Mouse (Mus musculus): ENCODE data around the gene Casr. TPM values are rescaled to one million over a fixed set of nuclear protein-coding genes. Genes with fewer than 3 reads are reported as not detected.

The Casr gene
- polyA plus RNA-seq, 1 experiment from 2014 or later: 0.10 TPM

DNA sequence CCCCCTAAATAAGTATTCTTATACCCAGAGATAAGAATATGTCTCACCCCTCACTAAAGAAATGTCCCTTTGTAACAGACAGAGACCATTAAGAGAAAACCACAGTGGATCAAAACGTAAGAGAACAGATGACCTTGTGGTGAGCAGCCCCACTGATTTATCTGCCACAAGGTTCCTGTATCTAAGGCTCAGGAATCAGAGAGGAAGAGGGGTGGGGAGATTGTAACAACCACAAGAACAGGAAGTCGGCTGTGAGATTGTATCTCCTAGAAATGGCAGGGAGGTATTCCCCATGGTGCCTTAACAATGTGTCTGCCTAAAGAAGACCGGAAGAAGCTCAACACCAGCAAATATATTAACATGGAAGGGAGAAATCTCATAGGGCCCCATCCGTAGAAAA is 26.0 kb upstream of the Casr start:
- no peak for TF ChIP-seq CTCF (IDR thresholded peaks at IDR 0.05; ENCODE audit: low read depth)
- TF ChIP-seq EP300 (optimal IDR thresholded peaks at IDR 0.05): no peak
- Histone ChIP-seq H3K4me1 (replicated peaks; ENCODE audit: control insufficient read depth, insufficient read depth) (no peaks in the 10 kb centered on the region), H3K9me3 (ENCODE audit: control insufficient read depth, low read length) (no peaks in the 10 kb centered on the region), H3K4me3 (ENCODE audit: low read depth, low read length) (no peak overlapping the region), H3K27me3 (ENCODE audit: control insufficient read depth, insufficient read depth, low read length) (no peaks in the 10 kb centered on the region), H3K27ac (replicated peaks) (no peak overlapping the region), H3K9ac (ENCODE audit: low read length) (no peak overlapping the region), H3K4me2 (replicated peaks; ENCODE audit: low read depth) (no peak overlapping the region), H3K36me3 (ENCODE audit: control insufficient read depth, insufficient read depth, low read length) (no peaks in the 10 kb centered on the region)
- ATAC-seq (ENCODE audit: low FRiP score, low TSS enrichment) (no peak), DNase-seq (ENCODE audit: low spot score) (no peak)
- WGBS: 69% methylated on average over 4 of the region's 4 CpGs

GRCm38 (mm10) chr16:36582073-36582472 is 20.1 kb upstream of the Casr start:
- Histone ChIP-seq H3K4me1 (replicated peaks; ENCODE audit: control insufficient read depth, insufficient read depth) (no peaks in the 10 kb centered on the region), H3K4me2 (replicated peaks; ENCODE audit: low read depth) (no peak overlapping the region), H3K9me3 (ENCODE audit: control insufficient read depth, low read length) (no peaks in the 10 kb centered on the region), H3K4me3 (ENCODE audit: low read depth, low read length) (no peak overlapping the region), H3K27ac (replicated peaks) (no peak overlapping the region), H3K36me3 (ENCODE audit: control insufficient read depth, insufficient read depth, low read length) (no peaks in the 10 kb centered on the region), H3K9ac (ENCODE audit: low read length) (no peak overlapping the region), H3K27me3 (ENCODE audit: control insufficient read depth, insufficient read depth, low read length) (no peaks in the 10 kb centered on the region)
- no peak for ATAC-seq (ENCODE audit: low FRiP score, low TSS enrichment)
- WGBS: 53% methylated on average over 3 of the region's 3 CpGs
- no peak for DNase-seq (ENCODE audit: low spot score)
- no peak for TF ChIP-seq EP300 (optimal IDR thresholded peaks at IDR 0.05)
- TF ChIP-seq CTCF (IDR thresholded peaks at IDR 0.05; ENCODE audit: low read depth): no peak

- no peaks in the 10 kb centered on the region for H3K9me3 ChIP-seq (ENCODE audit: control insufficient read depth, low read length)
- TF ChIP-seq EP300 (optimal IDR thresholded peaks at IDR 0.05): no peak
- TF ChIP-seq CTCF (IDR thresholded peaks at IDR 0.05; ENCODE audit: low read depth): no peak
- H3K36me3 ChIP-seq (ENCODE audit: control insufficient read depth, insufficient read depth, low read length): no peaks in the 10 kb centered on the region
- no peak overlapping the region for H3K27ac ChIP-seq (replicated peaks)
- DNase-seq (ENCODE audit: low spot score) (no peak), ATAC-seq (ENCODE audit: low FRiP score, low TSS enrichment) (no peak)
- no peak overlapping the region for H3K9ac ChIP-seq (ENCODE audit: low read length)
- H3K4me3 ChIP-seq (ENCODE audit: low read depth, low read length): no peak overlapping the region
- WGBS: 44% methylated on average over 8 of the region's 8 CpGs
- no peak overlapping the region for H3K4me2 ChIP-seq (replicated peaks; ENCODE audit: low read depth)
- H3K27me3 ChIP-seq (ENCODE audit: control insufficient read depth, insufficient read depth, low read length): no peaks in the 10 kb centered on the region
- H3K4me1 ChIP-seq (replicated peaks; ENCODE audit: control insufficient read depth, insufficient read depth): no peaks in the 10 kb centered on the region
These were observed 10.0 kb upstream of the Casr start for GRCm38 (mm10) chr16:36571942-36572341.

DNA sequence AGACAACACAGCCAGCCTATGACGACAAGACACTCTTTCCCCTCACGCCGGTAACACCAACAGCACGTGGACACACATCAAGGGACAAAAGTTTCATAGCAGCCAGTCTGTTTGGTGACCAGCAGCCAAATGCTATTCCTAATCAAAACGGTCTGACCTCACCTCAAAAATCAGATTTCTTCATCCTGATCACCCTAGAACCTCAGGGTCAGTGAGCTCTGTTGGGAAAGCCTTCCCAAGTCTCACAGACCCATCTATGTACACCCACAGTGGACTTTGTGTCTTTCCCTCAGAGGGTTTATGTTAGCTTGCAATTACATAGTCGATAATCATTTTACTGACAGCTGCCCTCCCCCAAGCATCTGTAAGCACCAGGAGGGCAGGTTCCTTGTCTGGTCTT is 2.4 kb downstream of the Casr start:
- H3K27ac ChIP-seq (replicated peaks): no peak overlapping the region
- H3K4me1 ChIP-seq (replicated peaks; ENCODE audit: control insufficient read depth, insufficient read depth): no peaks in the 10 kb centered on the region
- DNase-seq (ENCODE audit: low spot score) (no peak), ATAC-seq (ENCODE audit: low FRiP score, low TSS enrichment) (no peak)
- WGBS: 77% methylated on average over 6 of the region's 6 CpGs
- H3K4me3 ChIP-seq (ENCODE audit: low read depth, low read length): no peak overlapping the region
- H3K27me3 ChIP-seq (ENCODE audit: control insufficient read depth, insufficient read depth, low read length): peaks cover 4% of the 10 kb centered on the region; the same call in 1 of the 2 replicates
- TF ChIP-seq EP300 (optimal IDR thresholded peaks at IDR 0.05) (no peak), CTCF (IDR thresholded peaks at IDR 0.05; ENCODE audit: low read depth) (no peak)
- no peaks in the 10 kb centered on the region for H3K36me3 ChIP-seq (ENCODE audit: control insufficient read depth, insufficient read depth, low read length)
- no peaks in the 10 kb centered on the region for H3K9me3 ChIP-seq (ENCODE audit: control insufficient read depth, low read length)
- no peak overlapping the region for H3K9ac ChIP-seq (ENCODE audit: low read length)
- H3K4me2 ChIP-seq (replicated peaks; ENCODE audit: low read depth): no peak overlapping the region

DNA sequence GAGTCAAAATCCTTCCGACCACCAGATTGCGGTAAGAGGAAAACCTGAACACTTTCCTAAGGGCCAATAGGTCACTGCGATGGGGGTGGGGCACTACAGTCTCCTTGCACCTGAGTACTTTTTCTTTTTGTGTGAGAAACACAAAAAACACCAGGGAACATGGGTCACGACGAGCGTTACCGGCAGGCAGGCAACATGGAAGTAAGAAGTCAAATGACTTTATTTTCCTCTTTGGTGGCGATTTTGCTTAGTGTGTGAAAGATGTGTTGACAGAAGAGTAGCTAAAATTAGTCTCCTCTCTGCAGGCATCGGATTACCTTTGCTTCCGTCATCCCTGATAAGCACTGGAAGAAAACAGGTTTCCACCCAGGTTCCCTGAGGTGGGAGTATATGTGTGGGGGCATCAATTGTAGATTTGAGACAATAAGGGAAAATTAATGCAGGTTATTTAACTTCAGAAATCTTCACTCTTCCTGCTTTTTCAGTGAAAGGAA is 6.2 kb downstream of the Casr start:
- H3K4me1 ChIP-seq (replicated peaks; ENCODE audit: control insufficient read depth, insufficient read depth): no peaks in the 10 kb centered on the region
- TF ChIP-seq EP300 (optimal IDR thresholded peaks at IDR 0.05) (no peak), CTCF (IDR thresholded peaks at IDR 0.05; ENCODE audit: low read depth) (no peak)
- H3K4me3 ChIP-seq (ENCODE audit: low read depth, low read length): no peak overlapping the region
- no peak overlapping the region for H3K4me2 ChIP-seq (replicated peaks; ENCODE audit: low read depth)
- H3K36me3 ChIP-seq (ENCODE audit: control insufficient read depth, insufficient read depth, low read length): no peaks in the 10 kb centered on the region
- no peak for ATAC-seq (ENCODE audit: low FRiP score, low TSS enrichment)
- H3K9ac ChIP-seq (ENCODE audit: low read length): no peak overlapping the region
- H3K27ac ChIP-seq (replicated peaks): no peak overlapping the region
- no peaks in the 10 kb centered on the region for H3K27me3 ChIP-seq (ENCODE audit: control insufficient read depth, insufficient read depth, low read length)
- 57% methylated on average over 10 of the region's 10 CpGs for WGBS
- no peak for DNase-seq (ENCODE audit: low spot score)
- no peaks in the 10 kb centered on the region for H3K9me3 ChIP-seq (ENCODE audit: control insufficient read depth, low read length)

DNA sequence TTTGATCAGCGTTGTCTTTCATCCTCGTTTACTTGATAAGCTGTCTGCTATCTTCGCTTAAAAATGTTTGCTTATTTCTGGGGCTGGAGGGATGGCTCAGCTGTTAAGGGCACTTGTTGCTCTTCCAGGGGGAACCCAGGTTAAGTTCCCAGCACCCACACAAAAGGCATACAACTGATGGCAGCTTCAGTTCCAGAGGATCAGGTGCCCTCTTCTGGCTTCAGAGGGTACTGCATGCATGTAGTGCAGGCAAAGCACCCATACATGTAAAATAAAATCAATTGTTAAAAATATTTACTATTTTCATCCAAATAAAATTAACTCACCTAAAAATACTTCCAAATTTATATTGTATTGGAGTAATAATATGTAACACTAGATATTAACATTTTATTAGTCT is 8.3 kb downstream of the Casr start:
- WGBS: 90% methylated on average over 3 of the region's 3 CpGs
- ATAC-seq (ENCODE audit: low FRiP score, low TSS enrichment) (no peak), DNase-seq (ENCODE audit: low spot score) (no peak)
- TF ChIP-seq EP300 (optimal IDR thresholded peaks at IDR 0.05) (no peak), CTCF (IDR thresholded peaks at IDR 0.05; ENCODE audit: low read depth) (peak; percentile 50)
- no peak overlapping the region for H3K4me3 ChIP-seq (ENCODE audit: low read depth, low read length)
- no peak overlapping the region for H3K27ac ChIP-seq (replicated peaks)
- no peaks in the 10 kb centered on the region for H3K36me3 ChIP-seq (ENCODE audit: control insufficient read depth, insufficient read depth, low read length)
- no peaks in the 10 kb centered on the region for H3K4me1 ChIP-seq (replicated peaks; ENCODE audit: control insufficient read depth, insufficient read depth)
- H3K27me3 ChIP-seq (ENCODE audit: control insufficient read depth, insufficient read depth, low read length): no peaks in the 10 kb centered on the region
- no peak overlapping the region for H3K4me2 ChIP-seq (replicated peaks; ENCODE audit: low read depth)
- H3K9me3 ChIP-seq (ENCODE audit: control insufficient read depth, low read length): no peaks in the 10 kb centered on the region
- no peak overlapping the region for H3K9ac ChIP-seq (ENCODE audit: low read length)

Measured in stomach, postnatal 0 days (tissue).